Mouse (Mus musculus): Measurements from ENCODE around the gene Cd274. TPM values are rescaled to one million over a fixed set of nuclear protein-coding genes. Genes with fewer than 3 reads are reported as not detected.

Gene Cd274
- polyA plus RNA-seq, 1 experiment from 2014 or later = 0.14 TPM

- H3K4me1 ChIP-seq = peaks cover 5% of the 10 kb centered on the region; the same call in 1 of the 2 replicates
- peak overlapping the region; percentile 45 for H3K4me3 ChIP-seq
- H3K36me3 ChIP-seq = no peaks in the 10 kb centered on the region
- no peaks in the 10 kb centered on the region for H3K9me3 ChIP-seq
- H3K27ac ChIP-seq = no peak overlapping the region
- no peaks in the 10 kb centered on the region for H3K27me3 ChIP-seq
- ATAC-seq (ENCODE audit: insufficient number of reproducible peaks, insufficient read depth, low FRiP score, low TSS enrichment) = no peak
- peak overlapping the region; percentile 21; the same call in 1 of the 2 replicates for H3K9ac ChIP-seq
- 55% methylated on average over 20 of the region's 20 CpGs for WGBS
- H3K4me2 ChIP-seq (replicated peaks) = peak overlapping the region; percentile 76
These were observed 858 bp upstream of the Cd274 start for GRCm38 (mm10) chr19:29366226-29366968.

DNA sequence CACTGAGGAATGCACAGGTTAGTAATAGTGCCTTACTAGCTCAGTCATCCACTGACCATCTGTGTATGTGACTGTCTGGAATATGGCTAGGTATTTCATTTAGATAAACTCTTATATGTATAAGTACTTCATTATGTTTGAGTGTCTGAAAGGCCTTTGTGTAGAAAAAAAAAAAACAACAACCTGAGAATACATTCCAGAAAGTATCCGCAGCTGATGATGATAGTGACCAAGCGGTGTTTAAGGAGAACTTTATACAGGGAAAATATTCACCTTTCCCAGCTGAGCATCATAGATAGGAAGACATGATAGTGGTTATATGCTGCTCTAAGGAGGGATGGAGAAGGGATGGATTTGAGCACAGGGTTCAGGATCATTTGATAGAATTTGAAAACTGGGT lies 786 bp downstream of the Cd274 start:
- no peak overlapping the region for H3K27ac ChIP-seq
- no peak overlapping the region for H3K4me3 ChIP-seq
- no peaks in the 10 kb centered on the region for H3K27me3 ChIP-seq
- H3K36me3 ChIP-seq = no peaks in the 10 kb centered on the region
- no peak for ATAC-seq (ENCODE audit: insufficient number of reproducible peaks, insufficient read depth, low FRiP score, low TSS enrichment)
- WGBS = 87% methylated on average over 2 of the region's 2 CpGs
- H3K9me3 ChIP-seq = no peaks in the 10 kb centered on the region
- H3K4me2 ChIP-seq (replicated peaks) = no peak overlapping the region
- H3K9ac ChIP-seq = no peak overlapping the region
- peaks cover 5% of the 10 kb centered on the region; the same call in 1 of the 2 replicates for H3K4me1 ChIP-seq

DNA sequence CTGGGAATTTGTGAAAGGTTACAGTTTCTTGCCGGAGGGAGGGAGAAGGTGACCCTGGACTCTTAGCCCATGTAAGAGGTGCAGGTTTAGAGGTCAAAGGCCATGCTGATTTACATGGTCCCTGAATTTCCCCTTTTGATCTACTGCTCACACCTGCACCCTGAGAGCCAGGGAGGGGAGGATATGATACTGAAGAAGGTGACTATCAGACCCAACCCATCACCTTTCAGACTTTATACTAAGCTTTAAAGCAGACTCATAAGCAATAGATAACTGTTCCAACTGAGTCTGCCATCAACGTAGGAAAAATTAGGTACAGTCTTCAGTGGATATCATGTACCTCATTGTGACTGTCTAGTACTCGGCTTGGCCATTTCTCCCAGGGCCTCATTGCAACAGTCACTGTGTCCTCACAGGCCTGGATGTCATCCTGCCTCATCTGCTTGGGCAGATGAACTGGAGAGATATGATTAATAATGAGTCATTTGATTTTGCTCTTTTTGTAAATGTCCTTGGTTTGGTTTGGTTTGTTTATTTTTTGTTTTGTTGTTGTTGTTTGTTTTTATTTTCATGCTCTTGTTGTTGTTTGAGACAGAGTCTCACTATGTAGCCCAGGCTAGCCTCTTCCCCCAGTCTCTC lies 1.5 kb downstream of the Cd274 start:
- Histone ChIP-seq H3K9me3 (no peaks in the 10 kb centered on the region), H3K27me3 (no peaks in the 10 kb centered on the region), H3K4me2 (replicated peaks) (no peak overlapping the region), H3K36me3 (no peaks in the 10 kb centered on the region), H3K4me1 (peaks cover 5% of the 10 kb centered on the region; the same call in 1 of the 2 replicates), H3K27ac (no peak overlapping the region), H3K9ac (no peak overlapping the region), H3K4me3 (no peak overlapping the region)
- ATAC-seq (ENCODE audit: insufficient number of reproducible peaks, insufficient read depth, low FRiP score, low TSS enrichment) = no peak
- WGBS = 76% methylated on average over 3 of the region's 3 CpGs

GRCm38 (mm10) chr19:29370112-29370511 lies 2.9 kb downstream of the Cd274 start:
- 71% methylated on average over 12 of the region's 12 CpGs for WGBS
- ATAC-seq (ENCODE audit: insufficient number of reproducible peaks, insufficient read depth, low FRiP score, low TSS enrichment) = no peak
- H3K36me3 ChIP-seq = no peaks in the 10 kb centered on the region
- no peaks in the 10 kb centered on the region for H3K27me3 ChIP-seq
- H3K27ac ChIP-seq = no peak overlapping the region
- H3K4me3 ChIP-seq = no peak overlapping the region
- H3K9me3 ChIP-seq = no peaks in the 10 kb centered on the region
- H3K4me1 ChIP-seq = peaks cover 5% of the 10 kb centered on the region; the same call in 1 of the 2 replicates
- H3K9ac ChIP-seq = no peak overlapping the region
- no peak overlapping the region for H3K4me2 ChIP-seq (replicated peaks)

GRCm38 (mm10) chr19:29370545-29371283 lies 3.5 kb downstream of the Cd274 start:
- H3K27ac ChIP-seq = no peak overlapping the region
- 90% methylated on average over 7 of the region's 7 CpGs for WGBS
- ATAC-seq (ENCODE audit: insufficient number of reproducible peaks, insufficient read depth, low FRiP score, low TSS enrichment) = no peak
- no peaks in the 10 kb centered on the region for H3K36me3 ChIP-seq
- H3K9ac ChIP-seq = no peak overlapping the region
- H3K4me2 ChIP-seq (replicated peaks) = no peak overlapping the region
- no peaks in the 10 kb centered on the region for H3K27me3 ChIP-seq
- no peaks in the 10 kb centered on the region for H3K9me3 ChIP-seq
- H3K4me3 ChIP-seq = no peak overlapping the region
- peaks cover 5% of the 10 kb centered on the region; the same call in 1 of the 2 replicates for H3K4me1 ChIP-seq

GRCm38 (mm10) chr19:29371284-29372081 lies 4.2 kb downstream of the Cd274 start:
- H3K4me2 ChIP-seq (replicated peaks) = no peak overlapping the region
- H3K36me3 ChIP-seq = no peaks in the 10 kb centered on the region
- no peak overlapping the region for H3K9ac ChIP-seq
- 84% methylated on average over 18 of the region's 18 CpGs for WGBS
- no peak overlapping the region for H3K27ac ChIP-seq
- H3K27me3 ChIP-seq = no peaks in the 10 kb centered on the region
- H3K4me3 ChIP-seq = no peak overlapping the region
- peaks cover 5% of the 10 kb centered on the region; the same call in 1 of the 2 replicates for H3K4me1 ChIP-seq
- ATAC-seq (ENCODE audit: insufficient number of reproducible peaks, insufficient read depth, low FRiP score, low TSS enrichment) = no peak
- H3K9me3 ChIP-seq = no peaks in the 10 kb centered on the region

DNA sequence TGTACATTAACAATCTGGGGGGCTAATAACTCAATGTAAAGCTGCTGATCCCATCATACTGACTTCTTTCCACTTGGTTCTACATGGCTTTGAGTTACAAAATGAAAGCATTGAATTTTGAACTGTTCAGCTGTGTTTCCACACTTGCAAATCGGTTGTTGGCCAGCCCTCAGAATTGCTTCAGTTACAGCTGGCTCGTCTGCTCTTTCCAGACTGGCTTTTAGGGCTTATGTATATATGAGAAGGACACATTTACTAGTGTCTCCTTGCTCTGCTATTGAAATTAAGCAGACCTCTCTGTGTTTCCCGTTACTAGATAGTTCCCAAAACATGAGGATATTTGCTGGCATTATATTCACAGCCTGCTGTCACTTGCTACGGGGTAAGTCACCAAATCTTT lies 4.9 kb downstream of the Cd274 start:
- Histone ChIP-seq H3K4me3 (no peak overlapping the region), H3K9me3 (no peaks in the 10 kb centered on the region), H3K27me3 (no peaks in the 10 kb centered on the region), H3K9ac (no peak overlapping the region), H3K36me3 (no peaks in the 10 kb centered on the region), H3K27ac (no peak overlapping the region), H3K4me1 (peaks cover 5% of the 10 kb centered on the region; the same call in 1 of the 2 replicates), H3K4me2 (replicated peaks) (no peak overlapping the region)
- no peak for ATAC-seq (ENCODE audit: insufficient number of reproducible peaks, insufficient read depth, low FRiP score, low TSS enrichment)
- 69% methylated on average over 4 of the region's 4 CpGs for WGBS

DNA sequence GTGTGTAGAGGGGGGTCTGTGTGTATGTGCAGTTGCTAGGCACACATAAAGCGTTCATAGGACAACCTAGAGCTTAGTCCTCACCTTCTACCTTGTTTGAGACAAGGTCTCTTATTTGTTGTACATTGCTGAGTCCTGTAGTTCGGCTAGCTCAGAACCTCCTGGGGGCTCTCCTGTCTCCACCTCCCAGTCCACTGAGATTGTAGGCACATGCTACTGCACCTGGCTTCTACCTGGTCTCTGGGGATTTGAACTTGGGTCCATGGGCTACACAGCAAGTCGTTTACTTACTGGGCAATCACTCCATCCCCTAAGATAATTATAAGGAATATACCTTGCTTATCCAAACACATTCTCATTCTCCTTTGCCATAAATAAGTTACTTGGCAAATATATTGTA lies 5.4 kb downstream of the Cd274 start:
- H3K4me1 ChIP-seq = no peaks in the 10 kb centered on the region
- no peak for ATAC-seq (ENCODE audit: insufficient number of reproducible peaks, insufficient read depth, low FRiP score, low TSS enrichment)
- H3K9me3 ChIP-seq = no peaks in the 10 kb centered on the region
- H3K4me2 ChIP-seq (replicated peaks) = no peak overlapping the region
- H3K27me3 ChIP-seq = no peaks in the 10 kb centered on the region
- no peak overlapping the region for H3K27ac ChIP-seq
- H3K9ac ChIP-seq = no peak overlapping the region
- no peaks in the 10 kb centered on the region for H3K36me3 ChIP-seq
- WGBS = 88% methylated on average over 3 of the region's 3 CpGs
- no peak overlapping the region for H3K4me3 ChIP-seq

GRCm38 (mm10) chr19:29373438-29373837 lies 6.2 kb downstream of the Cd274 start:
- ATAC-seq (ENCODE audit: insufficient number of reproducible peaks, insufficient read depth, low FRiP score, low TSS enrichment) = no peak
- H3K9ac ChIP-seq = no peak overlapping the region
- H3K27me3 ChIP-seq = no peaks in the 10 kb centered on the region
- no peaks in the 10 kb centered on the region for H3K9me3 ChIP-seq
- 38% methylated on average over 11 of the region's 11 CpGs for WGBS
- peak overlapping the region; percentile 15; the same call in 1 of the 2 replicates for H3K4me2 ChIP-seq (replicated peaks)
- H3K4me1 ChIP-seq = no peaks in the 10 kb centered on the region
- no peak overlapping the region for H3K4me3 ChIP-seq
- no peak overlapping the region for H3K27ac ChIP-seq
- H3K36me3 ChIP-seq = no peaks in the 10 kb centered on the region

DNA sequence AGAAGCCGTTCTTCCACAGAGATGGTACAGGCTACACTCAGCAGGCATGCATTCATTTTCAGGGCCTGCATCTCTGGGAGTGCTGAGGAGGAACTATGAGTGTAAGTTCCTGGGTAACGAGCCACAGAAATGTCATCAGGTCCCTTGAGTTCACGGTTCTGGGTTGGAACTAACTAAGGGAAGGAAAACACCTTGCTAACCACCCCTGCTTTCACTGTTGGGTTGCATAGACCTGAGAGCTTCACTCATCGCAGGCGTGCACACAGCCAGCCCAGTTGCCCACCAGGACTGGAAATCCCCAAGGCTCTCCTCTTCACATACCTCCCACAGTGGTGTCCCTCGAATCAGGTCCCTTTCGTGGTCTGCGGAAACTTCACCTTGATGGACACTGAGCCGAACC lies 7.7 kb downstream of the Cd274 start:
- Histone ChIP-seq H3K9ac (no peak overlapping the region), H3K4me3 (no peak overlapping the region), H3K4me2 (replicated peaks) (no peak overlapping the region), H3K4me1 (no peaks in the 10 kb centered on the region), H3K27ac (no peak overlapping the region), H3K9me3 (no peaks in the 10 kb centered on the region), H3K27me3 (no peaks in the 10 kb centered on the region), H3K36me3 (no peaks in the 10 kb centered on the region)
- no peak for ATAC-seq (ENCODE audit: insufficient number of reproducible peaks, insufficient read depth, low FRiP score, low TSS enrichment)
- 89% methylated on average over 9 of the region's 9 CpGs for WGBS

- Histone ChIP-seq H3K4me2 (replicated peaks) (no peak overlapping the region), H3K36me3 (no peaks in the 10 kb centered on the region), H3K4me3 (no peak overlapping the region), H3K9ac (no peak overlapping the region), H3K27me3 (no peaks in the 10 kb centered on the region), H3K27ac (no peak overlapping the region), H3K9me3 (no peaks in the 10 kb centered on the region), H3K4me1 (no peaks in the 10 kb centered on the region)
- ATAC-seq (ENCODE audit: insufficient number of reproducible peaks, insufficient read depth, low FRiP score, low TSS enrichment) = no peak
- WGBS = 73% methylated on average over 3 of the region's 3 CpGs
These were observed 9.1 kb downstream of the Cd274 start for GRCm38 (mm10) chr19:29376382-29376781.
